8 mouse cellular contexts compared by ENCODE assay signal in genomic region chr3:94581793-94582455, GRCm38 (mm10). TPM values are rescaled to one million over a fixed set of nuclear protein-coding genes. Genes with fewer than 3 reads are reported as not detected.
DNase-seq lines count a peak whose midpoint lies in the region; ATAC-seq and TF ChIP-seq lines count a peak whose summit lies in the region.

No protein-coding gene starts in this region.

- ATAC-seq in kidney, embryonic 15.5 days (replicated peaks; ENCODE audit: low FRiP score): peak; percentile 77
- no peak for ATAC-seq in G1E (ENCODE audit: extremely low read depth, insufficient number of reproducible peaks, low FRiP score, poor library complexity, severe bottlenecking)
- peak; percentile 56 for ATAC-seq in erythroblast, adult 5-6 weeks (replicated peaks; ENCODE audit: low FRiP score, poor library complexity, severe bottlenecking)
- peak; percentile 82 for ATAC-seq in limb, embryonic 12.5 days (ENCODE audit: insufficient number of reproducible peaks, insufficient read depth, low FRiP score, low TSS enrichment, low read depth)
- peak; percentile 84 for ATAC-seq in neural tube, embryonic 15.5 days (ENCODE audit: low FRiP score)

- under 1% methylated on average over 48 of the region's 48 CpGs for WGBS in kidney, embryonic 15.5 days
- 0% methylated on average over 48 of the region's 48 CpGs for WGBS in limb, embryonic 12.5 days
- WGBS in neural tube, embryonic 15.5 days: 2% methylated on average over 46 of the region's 48 CpGs

- peak overlapping the region; percentile 78 for H3K4me2 ChIP-seq in kidney, embryonic 15.5 days
- H3K4me2 ChIP-seq in limb, embryonic 12.5 days: peak overlapping the region; percentile 86
- peak overlapping the region; percentile 83 for H3K4me2 ChIP-seq in neural tube, embryonic 15.5 days

- H3K9ac ChIP-seq in kidney, embryonic 15.5 days: peak overlapping the region; percentile 82
- peak overlapping the region; percentile 93 for H3K9ac ChIP-seq in limb, embryonic 12.5 days (replicated peaks)
- H3K9ac ChIP-seq in neural tube, embryonic 15.5 days (replicated peaks): peak overlapping the region; percentile 89

- H3K4me3 ChIP-seq in kidney, embryonic 15.5 days (replicated peaks): peak overlapping the region; percentile 86
- H3K4me3 ChIP-seq in G1E (ENCODE audit: low read depth, low read length): peak overlapping the region; percentile 87
- peak overlapping the region; percentile 87 for H3K4me3 ChIP-seq in limb, embryonic 12.5 days (replicated peaks)
- peak overlapping the region; percentile 73 for H3K4me3 ChIP-seq in neural tube, embryonic 15.5 days (replicated peaks)

- no peaks in the 10 kb centered on the region for H3K9me3 ChIP-seq in kidney, embryonic 15.5 days (replicated peaks)
- H3K9me3 ChIP-seq in G1E (replicated peaks): no peaks in the 10 kb centered on the region
- no peaks in the 10 kb centered on the region for H3K9me3 ChIP-seq in limb, embryonic 12.5 days
- no peaks in the 10 kb centered on the region for H3K9me3 ChIP-seq in neural tube, embryonic 15.5 days (replicated peaks)

- peak overlapping the region; percentile 81 for H3K27ac ChIP-seq in kidney, embryonic 15.5 days
- H3K27ac ChIP-seq in limb, embryonic 12.5 days: peak overlapping the region; percentile 82
- peak overlapping the region; percentile 92 for H3K27ac ChIP-seq in neural tube, embryonic 15.5 days (replicated peaks)

- no peak for DNase-seq in kidney, postnatal 4 days
- DNase-seq in G1E (ENCODE audit: low spot score): peak; percentile 58
- DNase-seq in cerebellum, postnatal 25 days: no peak
- no peak for DNase-seq in cerebellum, postnatal 4 days (ENCODE audit: low spot score in 2 of 2)

- H3K4me1 ChIP-seq in kidney, embryonic 15.5 days: peaks cover 27% of the 10 kb centered on the region
- peaks cover 41% of the 10 kb centered on the region for H3K4me1 ChIP-seq in G1E (ENCODE audit: insufficient read depth, low read depth, low read length)
- peaks cover 21% of the 10 kb centered on the region for H3K4me1 ChIP-seq in limb, embryonic 12.5 days (replicated peaks)
- H3K4me1 ChIP-seq in neural tube, embryonic 15.5 days: peaks cover 24% of the 10 kb centered on the region

- no peaks in the 10 kb centered on the region for H3K27me3 ChIP-seq in kidney, embryonic 15.5 days
- peaks cover 6% of the 10 kb centered on the region for H3K27me3 ChIP-seq in G1E (ENCODE audit: insufficient read depth, low read length)
- H3K27me3 ChIP-seq in limb, embryonic 12.5 days: no peaks in the 10 kb centered on the region
- no peaks in the 10 kb centered on the region for H3K27me3 ChIP-seq in neural tube, embryonic 15.5 days (replicated peaks)

- no peak for TF ChIP-seq CTCF in G1E (IDR thresholded peaks at IDR 0.05; ENCODE audit: low read depth, low read length)

- no peaks in the 10 kb centered on the region for H3K36me3 ChIP-seq in kidney, embryonic 15.5 days
- peaks cover 20% of the 10 kb centered on the region for H3K36me3 ChIP-seq in G1E (replicated peaks)
- H3K36me3 ChIP-seq in limb, embryonic 12.5 days: no peaks in the 10 kb centered on the region
- H3K36me3 ChIP-seq in neural tube, embryonic 15.5 days: no peaks in the 10 kb centered on the region

RNA-seq across cellular contexts. Expression of gene Snx27, which starts 0.6 kb away (rescaled TPM):
- polyA plus RNA-seq in kidney, embryonic 15.5 days (2015; fragmentation: Nextera tagmentation; extraction: Ambion mirVana): 47.2 and 50.9 TPM in 2 replicates
- 38.8 and 42.0 TPM in 2 replicates for total RNA-seq in G1E (2014; fragmentation: Nextera tagmentation)
- total RNA-seq in G1E (2017): 23.2 and 26.9 TPM in 2 replicates
- 10.5 and 10.9 TPM in 2 replicates for polyA plus RNA-seq in G1E (2012)
- 6.7 and 9.8 TPM in 2 replicates for total RNA-seq in erythroblast, adult 5-6 weeks (2015; ENCODE audit: low replicate concordance)
- total RNA-seq in erythroblast, adult 5-6 weeks (2017; ENCODE audit: low replicate concordance): 13.0 and 13.8 TPM in 2 replicates
- polyA plus RNA-seq in limb, embryonic 12.5 days (2016; fragmentation: Nextera tagmentation; extraction: Ambion mirVana): 58.7 and 64.1 TPM in 2 replicates
- 96.2 and 96.6 TPM in 2 replicates for polyA plus RNA-seq in neural tube, embryonic 15.5 days (2015; fragmentation: Nextera tagmentation; extraction: Ambion mirVana)
